Mouse (Mus musculus): ENCODE results near the gene Lpin2.

Gene Lpin2

GRCm38 (mm10) chr17:71263136-71263535 lies 80.8 kb downstream of the Lpin2 start:
- DNase-seq (ENCODE audit: low spot score in 2 of 2), result no peak

GRCm38 (mm10) chr17:71264739-71265138 lies 82.4 kb downstream of the Lpin2 start:
- DNase-seq (ENCODE audit: low spot score in 2 of 2), result no peak

- no peak for DNase-seq (ENCODE audit: low spot score in 2 of 2)
Measured at GRCm38 (mm10) chr17:71265336-71266051, 83.1 kb downstream of the Lpin2 start.

- DNase-seq (ENCODE audit: low spot score in 2 of 2), result no peak
Measured at GRCm38 (mm10) chr17:71267374-71267773, 85.0 kb downstream of the Lpin2 start.

GRCm38 (mm10) chr17:71268152-71268551 lies 85.8 kb downstream of the Lpin2 start:
- DNase-seq (ENCODE audit: low spot score in 2 of 2), result no peak

- no peak for DNase-seq (ENCODE audit: low spot score in 2 of 2)
Measured at GRCm38 (mm10) chr17:71268599-71268998, 86.2 kb downstream of the Lpin2 start.

- no peak for DNase-seq (ENCODE audit: low spot score in 2 of 2)
Measured at GRCm38 (mm10) chr17:71273901-71274300, 91.5 kb downstream of the Lpin2 start.

GRCm38 (mm10) chr17:71276771-71277170 lies 94.4 kb downstream of the Lpin2 start:
- no peak for DNase-seq (ENCODE audit: low spot score in 2 of 2)

GRCm38 (mm10) chr17:71277701-71278491 lies 95.5 kb downstream of the Lpin2 start:
- no peak for DNase-seq (ENCODE audit: low spot score in 2 of 2)

GRCm38 (mm10) chr17:71282716-71283115 lies 100.4 kb downstream of the Lpin2 start:
- DNase-seq (ENCODE audit: low spot score in 2 of 2), result no peak

GRCm38 (mm10) chr17:71283237-71283636 lies 100.9 kb downstream of the Lpin2 start:
- DNase-seq (ENCODE audit: low spot score in 2 of 2), result no peak

GRCm38 (mm10) chr17:71284890-71285289 lies 102.5 kb downstream of the Lpin2 start:
- no peak for DNase-seq (ENCODE audit: low spot score in 2 of 2)

GRCm38 (mm10) chr17:71285929-71286328 lies 103.6 kb downstream of the Lpin2 start:
- no peak for DNase-seq (ENCODE audit: low spot score in 2 of 2)

- no peak for DNase-seq (ENCODE audit: low spot score in 2 of 2)
Measured at GRCm38 (mm10) chr17:71287586-71287985, 105.2 kb downstream of the Lpin2 start.

GRCm38 (mm10) chr17:71288145-71288758 lies 105.9 kb downstream of the Lpin2 start:
- DNase-seq (ENCODE audit: low spot score in 2 of 2), result no peak

GRCm38 (mm10) chr17:71288808-71289548 lies 106.6 kb downstream of the Lpin2 start:
- no peak for DNase-seq (ENCODE audit: low spot score in 2 of 2)

- DNase-seq (ENCODE audit: low spot score in 2 of 2), result no peak
Measured at GRCm38 (mm10) chr17:71289572-71290176, 107.3 kb downstream of the Lpin2 start.

- DNase-seq (ENCODE audit: low spot score in 2 of 2), result no peak
Measured at GRCm38 (mm10) chr17:71290486-71291410, 108.4 kb downstream of the Lpin2 start.

GRCm38 (mm10) chr17:71291897-71292420 lies 109.6 kb downstream of the Lpin2 start:
- DNase-seq (ENCODE audit: low spot score in 2 of 2), result no peak

GRCm38 (mm10) chr17:71292897-71293296 lies 110.5 kb downstream of the Lpin2 start:
- DNase-seq (ENCODE audit: low spot score in 2 of 2), result no peak
